Mouse (Mus musculus) megakaryocyte progenitor cell, adult 5-6 weeks (primary cell): ENCODE measurements at regions not wholly inside any gene's neighbourhood (a gene's known extent, or its start where the extent isn't known, plus 50 kb on each side); places are given as distances from the start of the nearest gene placed in this dataset.

Experiments used
- ATAC-seq: replicated peaks from 2 replicates; pipeline ENCODE4 v1.8.0; 2016; ENCODE audit warnings: mild to moderate bottlenecking, moderate TSS enrichment, inconsistent platforms; ENCODE audit not compliant: poor library complexity

GRCm38 (mm10) chr8:35182141-35182540 is 583.4 kb upstream of the Gm19410 start:
- no peak for ATAC-seq

GRCm38 (mm10) chr8:35183423-35183822 is 582.2 kb upstream of the Gm19410 start:
- no peak for ATAC-seq

GRCm38 (mm10) chr8:35185165-35185564 is 580.4 kb upstream of the Gm19410 start:
- peak; percentile 29; the same call in 1 of the 2 replicates for ATAC-seq

- no peak for ATAC-seq
Measured at GRCm38 (mm10) chr8:35188531-35188930, 577.1 kb upstream of the Gm19410 start.

- 0 out of 2 replicates have a peak, but pooled peaks have one; percentile 31 for ATAC-seq
Measured at GRCm38 (mm10) chr8:35189695-35190094, 575.9 kb upstream of the Gm19410 start.

- ATAC-seq = no peak
Measured at GRCm38 (mm10) chr8:35192515-35192914, 573.1 kb upstream of the Gm19410 start.

- ATAC-seq = no peak
Measured at GRCm38 (mm10) chr8:35193771-35194170, 571.8 kb upstream of the Gm19410 start.

GRCm38 (mm10) chr8:35196189-35196588 is 569.4 kb upstream of the Gm19410 start:
- ATAC-seq = no peak

GRCm38 (mm10) chr8:35198766-35199165 is 566.8 kb upstream of the Gm19410 start:
- ATAC-seq = no peak

GRCm38 (mm10) chr8:35201416-35201815 is 564.2 kb upstream of the Gm19410 start:
- ATAC-seq = 0 out of 2 replicates have a peak, but pooled peaks have one; percentile 18

GRCm38 (mm10) chr8:35204971-35205370 is 560.6 kb upstream of the Gm19410 start:
- ATAC-seq = 0 out of 2 replicates have a peak, but pooled peaks have one; percentile 17

- ATAC-seq = peak; percentile 40
Measured at GRCm38 (mm10) chr8:35205536-35205935, 560.1 kb upstream of the Gm19410 start.

- ATAC-seq = peak; percentile 52
Measured at GRCm38 (mm10) chr8:35206271-35206670, 559.3 kb upstream of the Gm19410 start.

GRCm38 (mm10) chr8:35208357-35208756 is 557.2 kb upstream of the Gm19410 start:
- peak; percentile 84 for ATAC-seq

GRCm38 (mm10) chr8:35211506-35212452 is 553.8 kb upstream of the Gm19410 start:
- no peak for ATAC-seq

GRCm38 (mm10) chr8:35213515-35213914 is 552.1 kb upstream of the Gm19410 start:
- ATAC-seq = no peak

- ATAC-seq = no peak
Measured at GRCm38 (mm10) chr8:35217604-35218003, 548.0 kb upstream of the Gm19410 start.

- peak; percentile 70 for ATAC-seq
Measured at GRCm38 (mm10) chr8:35218327-35218726, 547.3 kb upstream of the Gm19410 start.

GRCm38 (mm10) chr8:35224053-35224924 is 541.3 kb upstream of the Gm19410 start:
- ATAC-seq = no peak

GRCm38 (mm10) chr8:35224925-35225244 is 540.7 kb upstream of the Gm19410 start:
- ATAC-seq = no peak

GRCm38 (mm10) chr8:35227079-35227478 is 538.5 kb upstream of the Gm19410 start:
- no peak for ATAC-seq

- peak; percentile 71 for ATAC-seq
Measured at GRCm38 (mm10) chr8:35228449-35228848, 537.1 kb upstream of the Gm19410 start.
